Mouse (Mus musculus): ENCODE measurements at regions not wholly inside any gene's neighbourhood (a gene's known extent, or its start where the extent isn't known, plus 50 kb on each side); places are given as distances from the start of the nearest gene placed in this dataset.

DNA sequence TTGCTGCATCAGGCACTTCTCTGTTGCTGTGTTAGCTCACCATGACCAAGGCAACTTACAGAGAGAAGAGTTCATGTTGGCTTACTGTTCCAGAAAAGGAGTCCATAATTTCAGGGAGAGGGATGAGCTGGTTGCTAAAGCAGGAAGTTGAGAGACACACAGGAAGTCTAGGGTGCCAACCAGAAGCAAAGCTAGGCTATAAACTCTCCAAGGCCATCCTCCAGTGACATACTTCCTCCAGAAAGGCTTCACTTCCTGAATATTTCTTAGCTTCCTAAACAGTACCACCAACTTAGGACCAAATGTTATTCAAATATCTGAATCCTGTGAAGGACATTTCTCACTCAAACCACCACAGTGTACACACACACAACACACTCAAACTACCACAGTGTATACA lies 2010.6 kb downstream of the A830018L16Rik start:
- ATAC-seq (replicated peaks; ENCODE audit: low FRiP score, poor library complexity, severe bottlenecking): no peak

DNA sequence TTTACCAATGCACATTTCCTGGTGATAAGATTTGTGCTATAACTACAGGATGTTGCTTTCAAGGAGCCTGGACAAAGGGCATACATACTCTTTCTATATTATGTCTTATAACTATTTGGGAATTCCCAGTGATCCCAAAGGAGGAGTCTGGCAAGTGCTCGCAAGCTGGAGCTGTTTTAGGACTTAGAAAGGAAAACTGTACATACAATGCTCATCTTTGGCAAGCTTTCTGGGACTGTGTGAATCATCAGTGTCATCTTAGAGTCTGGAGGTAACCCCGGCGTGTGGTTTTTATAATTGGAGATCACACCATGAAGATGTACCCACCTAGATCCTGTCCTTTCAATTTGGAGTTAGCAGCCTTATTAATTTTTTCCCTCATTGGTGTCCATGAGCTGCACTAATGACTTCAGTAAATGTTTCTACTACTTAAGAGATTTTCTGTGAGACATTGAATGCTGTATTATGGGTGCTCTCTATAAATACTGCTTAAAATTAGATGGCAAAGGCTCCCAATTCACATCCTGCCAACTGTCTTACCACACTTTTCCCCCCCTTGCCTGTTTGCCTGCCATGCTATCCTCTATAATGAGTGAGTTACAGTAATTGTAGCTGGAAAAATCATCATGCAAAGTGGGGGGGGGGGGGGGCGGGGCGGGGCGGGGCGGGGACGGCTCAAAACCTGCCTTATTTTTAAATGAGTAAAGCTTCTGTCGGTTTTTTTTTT lies 2011.9 kb downstream of the A830018L16Rik start:
- ATAC-seq (replicated peaks; ENCODE audit: low FRiP score, poor library complexity, severe bottlenecking): no peak

DNA sequence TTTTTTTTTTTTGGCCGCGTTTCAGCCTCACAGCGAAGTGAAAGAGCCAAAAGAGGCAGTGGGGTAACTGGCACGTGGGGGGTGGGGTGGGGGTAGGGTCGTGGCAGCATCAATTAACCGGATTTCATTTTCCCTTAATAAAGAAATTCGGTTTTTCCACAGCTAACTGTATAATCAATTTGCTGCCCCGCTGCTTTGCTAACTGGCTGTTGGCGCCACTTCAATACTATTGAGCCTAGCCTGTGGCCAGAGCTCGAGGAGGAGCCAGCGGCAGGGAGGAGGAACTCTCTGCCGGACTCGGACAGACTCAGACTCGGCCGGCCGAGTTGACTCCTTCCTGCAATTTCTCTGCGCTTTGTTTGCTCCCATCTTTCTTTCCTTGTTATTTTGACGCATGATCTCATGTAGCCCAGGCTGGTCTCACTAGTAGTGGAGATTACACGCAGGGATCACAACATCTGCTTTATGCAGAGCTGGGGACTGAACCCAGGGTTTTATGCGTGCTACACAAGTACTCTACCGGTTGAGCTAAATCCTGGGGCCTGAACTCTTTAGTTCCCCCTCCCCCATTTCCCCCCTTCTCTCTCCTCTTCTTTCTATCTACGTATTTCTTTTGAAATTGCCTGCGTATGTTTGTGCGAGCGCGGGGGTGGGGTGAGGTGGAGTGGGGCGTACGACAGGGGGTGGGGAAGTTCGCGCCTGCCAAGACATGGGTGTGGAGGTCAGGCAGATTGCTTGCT lies 2012.6 kb downstream of the A830018L16Rik start:
- ATAC-seq (replicated peaks; ENCODE audit: low FRiP score, poor library complexity, severe bottlenecking): peak; percentile 80

DNA sequence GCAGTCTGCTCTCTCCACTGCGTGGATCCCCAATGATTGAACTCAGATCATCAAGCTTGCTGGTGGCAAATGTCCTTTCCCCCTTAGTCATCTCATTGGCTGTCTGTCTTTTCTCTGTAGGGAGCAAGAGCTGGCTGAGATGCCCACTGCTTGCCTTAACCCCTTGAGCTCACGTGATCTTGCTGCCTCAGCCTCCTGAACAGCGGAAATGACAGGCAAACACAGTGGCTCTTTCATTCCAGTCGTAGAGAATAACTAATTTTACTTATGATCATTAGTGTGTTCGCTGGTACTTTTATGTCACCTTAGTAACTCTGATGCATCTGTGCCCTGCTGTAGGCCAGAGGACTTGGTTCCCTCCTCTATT lies 2013.1 kb downstream of the A830018L16Rik start:
- ATAC-seq (replicated peaks; ENCODE audit: low FRiP score, poor library complexity, severe bottlenecking): no peak

DNA sequence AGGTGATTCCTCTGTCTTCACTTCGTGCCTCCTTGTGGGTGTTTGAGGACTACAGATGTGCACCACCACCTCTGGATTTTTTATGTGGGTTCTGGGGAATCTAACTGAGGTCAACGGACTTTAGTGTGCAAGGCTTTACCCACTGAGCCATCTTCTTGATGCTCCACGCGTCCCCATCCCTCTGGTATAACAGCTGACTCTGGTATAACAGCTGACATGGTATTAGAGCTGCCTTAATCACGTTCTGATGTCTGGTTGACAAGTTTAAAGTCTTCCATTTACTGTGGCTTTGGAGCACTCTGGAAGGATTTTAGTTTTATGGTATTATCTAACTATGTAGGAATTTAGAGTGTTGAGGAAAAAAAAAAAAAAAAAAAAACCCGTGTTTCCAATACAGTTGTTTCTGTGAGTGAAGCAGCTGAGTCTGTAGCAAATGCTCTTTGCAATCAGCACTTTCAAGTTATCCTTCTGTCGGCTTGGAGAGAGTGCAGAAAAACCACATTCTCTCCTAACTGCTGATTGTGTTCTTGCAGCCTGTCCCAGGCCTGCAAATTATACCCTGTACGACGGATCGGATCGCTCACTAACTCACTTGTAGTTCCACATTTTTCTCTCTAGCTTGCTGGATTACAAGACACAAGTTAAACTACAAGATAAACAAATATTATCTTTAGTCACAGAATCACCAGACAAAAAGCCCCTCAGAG lies 2013.7 kb downstream of the A830018L16Rik start:
- ATAC-seq (replicated peaks; ENCODE audit: low FRiP score, poor library complexity, severe bottlenecking): no peak

DNA sequence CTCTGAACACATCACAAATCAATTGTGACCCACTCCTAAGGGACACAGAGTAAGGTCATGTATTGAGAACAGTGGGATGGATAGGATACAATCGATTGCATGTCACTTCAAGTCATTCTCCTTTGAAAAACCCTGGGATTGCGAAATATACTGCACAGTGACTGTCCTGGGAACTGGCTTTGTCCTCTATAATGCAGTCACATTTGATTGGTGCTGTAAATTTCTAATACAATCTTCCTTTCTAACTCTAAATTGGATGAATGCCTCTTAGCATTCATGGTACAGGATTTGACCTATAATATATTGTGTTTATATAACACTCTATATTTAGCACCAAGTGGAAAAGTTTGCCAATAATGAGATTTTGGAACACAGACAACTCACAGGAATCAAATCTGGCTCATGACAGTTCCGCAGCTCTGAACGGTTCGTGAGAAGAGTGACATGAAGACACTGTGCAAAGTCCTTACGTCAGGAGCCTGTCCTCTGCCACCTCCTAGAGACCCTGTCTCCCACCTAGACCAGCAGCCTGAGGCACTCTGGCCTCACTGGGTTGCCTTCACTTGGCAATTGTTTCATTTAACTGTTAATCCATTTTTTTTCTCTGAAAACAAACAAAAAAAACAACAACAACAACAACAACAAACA lies 2024.0 kb downstream of the A830018L16Rik start:
- no peak for ATAC-seq (replicated peaks; ENCODE audit: low FRiP score, poor library complexity, severe bottlenecking)

DNA sequence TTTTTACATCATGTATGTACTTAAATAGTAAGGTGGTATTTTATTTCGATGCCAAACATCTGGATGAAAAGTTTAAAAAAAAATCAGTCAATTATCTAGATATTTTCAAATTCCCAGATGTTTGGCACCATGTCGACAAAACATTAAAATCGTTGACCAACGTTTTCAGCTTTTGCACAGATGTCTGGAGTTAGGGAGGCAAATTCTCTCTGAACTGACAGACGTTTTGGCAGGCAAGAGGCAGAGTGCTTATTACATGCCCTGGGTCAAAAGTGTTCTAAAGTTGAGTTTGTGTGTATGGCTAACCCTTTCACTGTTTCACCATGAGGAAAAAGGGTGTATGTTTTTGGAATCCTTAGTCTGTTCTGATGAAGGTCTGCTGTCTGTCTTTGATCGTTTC lies 2028.5 kb downstream of the A830018L16Rik start:
- no peak for ATAC-seq (replicated peaks; ENCODE audit: low FRiP score, poor library complexity, severe bottlenecking)

DNA sequence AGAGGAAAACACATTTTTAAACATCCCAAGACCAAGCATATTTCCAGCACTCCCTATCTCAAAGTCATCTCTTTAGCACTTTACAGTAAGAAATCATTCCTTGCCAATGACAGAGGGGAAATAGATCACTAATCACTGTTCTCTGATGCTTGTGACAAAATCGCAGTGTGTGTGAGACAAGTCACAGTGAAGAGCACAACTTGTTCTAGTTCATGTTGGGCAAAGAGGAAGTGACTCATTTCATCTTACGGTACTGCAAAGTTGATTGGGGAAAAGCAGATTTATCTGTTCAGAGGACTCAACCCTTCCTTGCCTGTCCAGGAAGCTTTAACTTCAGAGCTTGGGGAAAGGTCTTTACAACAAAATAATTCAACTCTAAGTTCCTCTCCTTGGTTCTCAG lies 2040.6 kb downstream of the A830018L16Rik start:
- ATAC-seq (replicated peaks; ENCODE audit: low FRiP score, poor library complexity, severe bottlenecking): no peak

DNA sequence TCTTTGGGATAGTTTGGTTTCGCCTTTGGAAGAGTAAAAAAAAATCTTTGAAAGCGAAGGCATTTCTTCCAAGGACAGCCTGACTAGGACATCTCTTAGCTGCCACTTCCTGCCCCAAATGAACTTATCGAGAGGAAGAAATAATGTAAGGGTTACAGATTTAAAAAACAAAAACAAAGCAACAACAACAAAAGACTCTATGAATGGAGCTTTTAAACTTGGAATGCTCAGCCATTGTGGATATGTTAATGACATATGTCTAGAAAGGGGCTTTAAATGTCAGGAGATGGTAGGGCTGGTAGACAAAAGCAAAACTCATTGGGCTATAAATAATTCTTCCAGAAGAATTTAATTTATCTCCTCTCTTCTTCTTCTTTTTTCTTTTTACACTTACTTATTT lies 2041.7 kb downstream of the A830018L16Rik start:
- no peak for ATAC-seq (replicated peaks; ENCODE audit: low FRiP score, poor library complexity, severe bottlenecking)

DNA sequence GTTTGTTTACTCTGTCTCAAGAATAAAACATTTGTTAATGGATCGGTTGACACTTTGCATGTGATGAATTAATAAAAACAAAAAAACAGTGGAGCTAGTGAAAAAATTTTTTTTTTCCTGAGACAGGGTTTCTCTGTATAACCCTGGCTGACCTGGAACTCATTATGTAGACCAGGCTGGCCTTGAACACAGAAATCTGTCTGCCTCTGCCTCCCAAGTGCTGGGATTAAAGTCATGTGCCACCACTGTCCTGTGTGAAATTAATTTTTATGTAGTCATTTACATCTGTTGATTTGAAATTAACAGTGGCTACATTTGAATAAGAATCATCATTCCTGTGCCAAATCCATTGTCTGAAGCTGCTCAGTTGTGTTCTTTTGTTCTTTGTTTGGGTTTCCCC lies 2050.4 kb downstream of the A830018L16Rik start:
- ATAC-seq (replicated peaks; ENCODE audit: low FRiP score, poor library complexity, severe bottlenecking): no peak

DNA sequence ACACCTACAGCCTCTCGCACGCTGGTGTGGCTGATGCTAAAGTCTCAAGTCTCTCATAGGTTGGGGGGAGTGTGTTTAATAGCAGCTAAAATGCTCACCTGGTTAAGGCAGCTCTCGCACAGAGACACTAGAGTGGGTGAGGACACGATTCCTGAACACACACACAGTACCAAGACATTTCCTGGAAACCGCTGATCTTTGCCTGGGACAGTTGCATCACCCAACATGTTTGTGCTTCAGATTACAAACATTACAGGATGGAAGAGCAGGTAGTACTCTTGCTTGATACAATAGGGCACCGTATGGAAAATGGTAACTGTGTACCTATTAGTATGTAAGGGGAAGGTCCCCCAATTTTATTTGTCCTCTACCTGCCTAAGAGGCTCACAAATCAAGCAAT lies 2053.3 kb downstream of the A830018L16Rik start:
- ATAC-seq (replicated peaks; ENCODE audit: low FRiP score, poor library complexity, severe bottlenecking): no peak

DNA sequence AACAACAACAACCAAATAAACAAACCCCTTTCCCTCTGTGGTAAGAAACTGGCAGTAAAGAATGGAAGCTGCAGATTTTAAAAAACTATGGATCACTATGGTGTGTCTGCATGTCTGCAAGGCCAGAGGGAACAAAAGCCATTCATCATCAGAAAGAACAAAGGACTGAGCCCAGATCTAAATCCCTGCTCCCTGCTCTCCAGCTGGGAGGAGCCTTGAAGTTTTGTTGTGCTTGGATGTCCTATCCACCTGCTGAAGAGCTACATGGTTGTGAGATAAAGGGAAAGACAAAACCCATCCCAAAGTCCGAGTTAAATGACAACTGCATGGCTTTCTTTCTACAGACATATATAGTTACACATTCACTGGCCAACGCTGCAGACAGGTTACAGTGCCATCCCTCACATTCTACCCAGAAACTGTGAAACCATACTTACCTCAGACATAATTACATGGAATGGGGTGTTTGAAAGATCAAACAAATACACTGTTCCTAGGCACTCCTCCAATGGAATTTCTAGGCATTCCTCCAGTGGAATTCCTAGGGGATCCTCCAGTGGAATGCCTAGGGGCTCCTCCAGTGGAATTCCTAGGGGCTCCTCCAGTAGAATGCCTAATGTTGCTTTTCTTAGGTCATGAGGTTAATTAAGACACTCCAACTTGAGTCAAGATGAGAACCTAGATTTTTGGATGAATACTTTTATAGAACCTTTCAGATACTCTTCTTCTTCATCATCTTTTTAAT lies 2054.2 kb downstream of the A830018L16Rik start:
- no peak for ATAC-seq (replicated peaks; ENCODE audit: low FRiP score, poor library complexity, severe bottlenecking)

DNA sequence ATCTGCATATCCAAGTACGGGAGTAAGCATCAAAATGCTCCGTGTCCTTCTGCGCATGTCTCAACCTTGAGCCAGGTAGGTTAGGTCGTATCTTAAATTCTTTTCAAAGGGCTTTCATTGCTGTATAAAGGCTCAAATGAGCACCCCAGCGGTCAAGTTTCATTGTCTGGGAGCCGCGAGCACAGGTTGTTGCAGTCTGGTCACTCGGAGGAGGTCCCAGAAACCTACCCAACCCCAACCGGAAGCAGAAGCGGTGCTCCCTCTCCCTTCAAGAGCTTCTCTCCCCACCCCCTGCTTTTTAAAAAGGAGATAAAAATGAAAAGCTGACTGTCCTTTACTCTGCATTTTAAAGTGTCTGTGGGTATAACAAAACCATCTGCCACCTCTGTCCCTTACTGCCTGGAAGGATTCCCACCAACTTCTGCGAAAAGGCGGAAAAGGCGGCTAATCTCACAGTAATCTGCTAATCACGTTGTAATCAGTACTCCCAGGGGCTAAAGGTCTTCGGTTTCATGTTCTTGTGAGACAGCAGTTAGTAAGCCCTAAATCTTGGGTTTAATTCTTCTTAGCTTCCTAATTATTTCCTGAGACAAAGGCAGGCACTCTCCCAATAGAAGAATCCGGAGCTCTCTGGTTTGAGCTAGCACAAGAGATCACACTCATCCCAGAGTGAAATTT lies 2081.0 kb downstream of the A830018L16Rik start:
- ATAC-seq (replicated peaks; ENCODE audit: low FRiP score, poor library complexity, severe bottlenecking): no peak

DNA sequence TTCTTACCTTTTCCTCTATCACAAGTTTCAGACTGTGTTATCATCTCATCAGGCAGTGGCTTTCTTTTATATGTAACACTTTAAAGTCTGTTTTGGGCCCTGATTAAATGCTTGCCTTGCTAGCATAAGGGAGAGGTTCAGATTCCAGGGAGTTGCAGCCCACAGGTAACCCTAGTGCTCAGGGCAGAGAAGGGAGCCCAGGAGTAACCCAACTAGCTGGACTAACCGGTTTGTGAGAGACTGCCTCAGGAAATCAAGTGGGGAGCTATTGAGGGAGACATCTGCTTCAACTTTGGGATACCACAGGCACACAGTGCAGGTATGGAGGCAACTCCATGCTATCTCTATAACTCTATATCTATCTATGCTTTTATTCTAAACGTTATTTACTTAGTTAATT lies 2082.5 kb downstream of the A830018L16Rik start:
- no peak for ATAC-seq (replicated peaks; ENCODE audit: low FRiP score, poor library complexity, severe bottlenecking)

DNA sequence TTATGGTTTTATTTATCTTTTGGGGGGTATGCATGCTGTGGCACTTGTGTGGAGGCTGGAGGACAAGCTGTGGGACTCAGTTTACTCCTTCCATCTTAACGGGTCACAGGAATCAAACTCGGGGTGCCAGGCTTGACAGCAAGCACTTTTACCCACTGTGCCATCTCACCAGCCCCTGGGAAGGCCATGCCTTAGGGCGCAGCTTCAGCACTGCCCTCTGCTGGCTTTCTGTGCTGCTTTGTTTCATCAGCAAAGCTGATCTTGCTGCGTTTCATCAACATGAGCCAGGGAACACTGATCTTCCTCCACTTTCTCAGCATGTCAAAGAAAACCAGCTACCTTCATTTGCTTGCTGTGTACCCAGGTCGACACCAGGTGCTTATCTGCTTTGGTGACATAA lies 2086.6 kb downstream of the A830018L16Rik start:
- ATAC-seq (replicated peaks; ENCODE audit: low FRiP score, poor library complexity, severe bottlenecking): no peak

DNA sequence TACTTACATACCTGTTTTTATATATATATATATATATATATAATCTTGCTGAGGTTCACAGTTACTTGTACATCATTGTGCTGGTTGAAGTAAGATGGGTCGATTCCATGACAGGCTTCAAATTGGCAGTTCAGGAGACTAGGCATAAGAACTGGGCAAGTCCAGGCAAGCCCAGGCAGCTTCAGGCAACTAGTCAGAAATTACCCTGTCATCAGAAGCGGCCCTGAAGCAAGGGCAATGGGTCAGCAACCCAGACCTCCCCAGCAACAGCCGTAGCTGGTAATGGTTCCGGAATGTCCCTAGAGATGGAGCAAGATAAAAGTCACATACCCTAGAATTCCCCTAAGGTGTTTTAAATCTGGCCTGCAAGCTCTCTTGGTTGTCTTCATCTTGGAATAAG lies 2088.0 kb downstream of the A830018L16Rik start:
- no peak for ATAC-seq (replicated peaks; ENCODE audit: low FRiP score, poor library complexity, severe bottlenecking)

DNA sequence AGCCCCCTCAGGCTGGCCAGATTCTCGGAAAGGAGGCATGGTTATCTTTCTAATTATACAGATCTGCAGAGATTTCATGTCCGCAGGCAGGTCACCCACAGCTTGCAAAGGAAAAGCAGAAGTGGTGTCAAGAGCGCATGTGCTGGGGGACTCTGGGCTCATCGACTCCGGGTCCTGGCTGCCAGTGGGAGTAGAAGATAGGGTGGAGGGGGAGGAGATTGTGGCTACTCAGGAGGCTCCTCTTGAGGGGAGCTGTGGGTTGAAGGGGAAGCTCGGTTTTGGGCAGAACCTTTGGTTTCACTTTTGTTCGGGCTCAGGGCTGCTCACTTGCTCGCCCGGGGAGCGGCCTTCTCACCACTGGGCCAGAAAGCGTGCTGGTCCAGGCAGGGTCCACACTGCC lies 2099.9 kb downstream of the A830018L16Rik start:
- ATAC-seq (replicated peaks; ENCODE audit: low FRiP score, poor library complexity, severe bottlenecking): no peak
